Mouse (Mus musculus): ENCODE measurements around the gene Ppp3ca. TPM values are rescaled to one million over a fixed set of nuclear protein-coding genes. Genes with fewer than 3 reads are reported as not detected.

Gene Ppp3ca
- polyA plus RNA-seq, 1 experiment from 2014 or later, result 60.8 TPM

- Histone ChIP-seq H3K27ac (peak overlapping the region; percentile 96; the same call in 1 of the 2 replicates), H3K27me3 (no peaks in the 10 kb centered on the region), H3K36me3 (no peaks in the 10 kb centered on the region), H3K4me3 (peak overlapping the region; percentile 96), H3K4me2 (peak overlapping the region; percentile 74), H3K4me1 (peaks cover 17% of the 10 kb centered on the region), H3K9me3 (no peaks in the 10 kb centered on the region), H3K9ac (peak overlapping the region; percentile 60)
- ATAC-seq (ENCODE audit: insufficient number of reproducible peaks, low FRiP score, low TSS enrichment, low read depth), result no peak
- 11% methylated on average over 5 of the region's 5 CpGs for WGBS
Measured at GRCm38 (mm10) chr3:136671940-136672278, 2.0 kb downstream of the Ppp3ca start.

GRCm38 (mm10) chr3:136672870-136673269, 2.9 kb downstream of the Ppp3ca start:
- no peaks in the 10 kb centered on the region for H3K9me3 ChIP-seq
- ATAC-seq (ENCODE audit: insufficient number of reproducible peaks, low FRiP score, low TSS enrichment, low read depth), result no peak
- peaks cover 17% of the 10 kb centered on the region for H3K4me1 ChIP-seq
- no peaks in the 10 kb centered on the region for H3K27me3 ChIP-seq
- H3K36me3 ChIP-seq, result no peaks in the 10 kb centered on the region
- no peak overlapping the region for H3K9ac ChIP-seq
- WGBS, result 77% methylated on average over 3 of the region's 3 CpGs
- no peak overlapping the region for H3K4me2 ChIP-seq
- no peak overlapping the region for H3K4me3 ChIP-seq
- H3K27ac ChIP-seq, result no peak overlapping the region

- Histone ChIP-seq H3K4me3 (no peak overlapping the region), H3K27ac (no peak overlapping the region), H3K4me2 (no peak overlapping the region), H3K9me3 (no peaks in the 10 kb centered on the region), H3K4me1 (peaks cover 13% of the 10 kb centered on the region), H3K9ac (no peak overlapping the region), H3K27me3 (no peaks in the 10 kb centered on the region), H3K36me3 (no peaks in the 10 kb centered on the region)
- ATAC-seq (ENCODE audit: insufficient number of reproducible peaks, low FRiP score, low TSS enrichment, low read depth), result no peak
- whole genome bisulfite sequencing, result 75% methylated on average over 2 of the region's 2 CpGs
Measured at GRCm38 (mm10) chr3:136673363-136673762, 3.4 kb downstream of the Ppp3ca start.

- Histone ChIP-seq H3K27me3 (no peaks in the 10 kb centered on the region), H3K4me1 (peaks cover 5% of the 10 kb centered on the region; the same call in 1 of the 2 replicates), H3K9me3 (no peaks in the 10 kb centered on the region), H3K36me3 (no peaks in the 10 kb centered on the region), H3K27ac (no peak overlapping the region), H3K4me3 (no peak overlapping the region), H3K4me2 (no peak overlapping the region), H3K9ac (no peak overlapping the region)
- WGBS, result 79% methylated on average over 5 of the region's 5 CpGs
- ATAC-seq (ENCODE audit: insufficient number of reproducible peaks, low FRiP score, low TSS enrichment, low read depth), result no peak
Measured at GRCm38 (mm10) chr3:136674486-136674885, 4.6 kb downstream of the Ppp3ca start.

- 86% methylated on average over 2 of the region's 2 CpGs for WGBS
- Histone ChIP-seq H3K4me2 (no peak overlapping the region), H3K36me3 (no peaks in the 10 kb centered on the region), H3K9ac (no peak overlapping the region), H3K27ac (no peak overlapping the region), H3K27me3 (no peaks in the 10 kb centered on the region), H3K4me1 (peaks cover 7% of the 10 kb centered on the region), H3K9me3 (no peaks in the 10 kb centered on the region), H3K4me3 (no peak overlapping the region)
- no peak for ATAC-seq (ENCODE audit: insufficient number of reproducible peaks, low FRiP score, low TSS enrichment, low read depth)
Measured at GRCm38 (mm10) chr3:136676991-136677390, 7.1 kb downstream of the Ppp3ca start.

- Histone ChIP-seq H3K9ac (no peak overlapping the region), H3K4me3 (no peak overlapping the region), H3K27ac (no peak overlapping the region), H3K4me2 (no peak overlapping the region), H3K4me1 (peaks cover 4% of the 10 kb centered on the region), H3K27me3 (no peaks in the 10 kb centered on the region), H3K36me3 (no peaks in the 10 kb centered on the region), H3K9me3 (no peaks in the 10 kb centered on the region)
- 65% methylated on average over 8 of the region's 8 CpGs for WGBS
- ATAC-seq (ENCODE audit: insufficient number of reproducible peaks, low FRiP score, low TSS enrichment, low read depth), result no peak
Measured at GRCm38 (mm10) chr3:136678386-136678785, 8.5 kb downstream of the Ppp3ca start.

- Histone ChIP-seq H3K36me3 (no peaks in the 10 kb centered on the region), H3K9me3 (no peaks in the 10 kb centered on the region), H3K4me2 (no peak overlapping the region), H3K27me3 (no peaks in the 10 kb centered on the region), H3K9ac (no peak overlapping the region), H3K27ac (no peak overlapping the region), H3K4me3 (no peak overlapping the region), H3K4me1 (peaks cover 7% of the 10 kb centered on the region)
- 68% methylated on average over 6 of the region's 6 CpGs for WGBS
- no peak for ATAC-seq (ENCODE audit: insufficient number of reproducible peaks, low FRiP score, low TSS enrichment, low read depth)
Measured at GRCm38 (mm10) chr3:136679903-136680491, 10.1 kb downstream of the Ppp3ca start.

- no peak for ATAC-seq (ENCODE audit: insufficient number of reproducible peaks, low FRiP score, low TSS enrichment, low read depth)
- no peak overlapping the region for H3K4me2 ChIP-seq
- H3K36me3 ChIP-seq, result no peaks in the 10 kb centered on the region
- no peak overlapping the region for H3K9ac ChIP-seq
- peaks cover 10% of the 10 kb centered on the region for H3K4me1 ChIP-seq
- H3K9me3 ChIP-seq, result no peaks in the 10 kb centered on the region
- no peak overlapping the region for H3K4me3 ChIP-seq
- no peaks in the 10 kb centered on the region for H3K27me3 ChIP-seq
- WGBS, result 89% methylated on average over 8 of the region's 8 CpGs
- no peak overlapping the region for H3K27ac ChIP-seq
Measured at GRCm38 (mm10) chr3:136682242-136682641, 12.3 kb downstream of the Ppp3ca start.

- Histone ChIP-seq H3K36me3 (no peaks in the 10 kb centered on the region), H3K4me2 (no peak overlapping the region), H3K9me3 (no peaks in the 10 kb centered on the region), H3K4me3 (no peak overlapping the region), H3K27ac (no peak overlapping the region), H3K4me1 (peaks cover 19% of the 10 kb centered on the region), H3K27me3 (no peaks in the 10 kb centered on the region), H3K9ac (no peak overlapping the region)
- 73% methylated on average over 15 of the region's 15 CpGs for WGBS
- ATAC-seq (ENCODE audit: insufficient number of reproducible peaks, low FRiP score, low TSS enrichment, low read depth), result no peak
Measured at GRCm38 (mm10) chr3:136684191-136684958, 14.5 kb downstream of the Ppp3ca start.

- peaks cover 15% of the 10 kb centered on the region for H3K4me1 ChIP-seq
- WGBS, result 92% methylated on average over 8 of the region's 8 CpGs
- H3K4me2 ChIP-seq, result no peak overlapping the region
- no peaks in the 10 kb centered on the region for H3K27me3 ChIP-seq
- no peak overlapping the region for H3K27ac ChIP-seq
- no peak overlapping the region for H3K4me3 ChIP-seq
- H3K9me3 ChIP-seq, result no peaks in the 10 kb centered on the region
- H3K36me3 ChIP-seq, result no peaks in the 10 kb centered on the region
- no peak for ATAC-seq (ENCODE audit: insufficient number of reproducible peaks, low FRiP score, low TSS enrichment, low read depth)
- no peak overlapping the region for H3K9ac ChIP-seq
Measured at GRCm38 (mm10) chr3:136686429-136686828, 16.5 kb downstream of the Ppp3ca start.

- H3K4me1 ChIP-seq, result peaks cover 18% of the 10 kb centered on the region
- H3K36me3 ChIP-seq, result no peaks in the 10 kb centered on the region
- WGBS, result 47% methylated on average over 9 of the region's 9 CpGs
- no peak overlapping the region for H3K27ac ChIP-seq
- H3K9ac ChIP-seq, result no peak overlapping the region
- no peak overlapping the region for H3K4me2 ChIP-seq
- H3K27me3 ChIP-seq, result no peaks in the 10 kb centered on the region
- H3K9me3 ChIP-seq, result no peaks in the 10 kb centered on the region
- no peak overlapping the region for H3K4me3 ChIP-seq
- no peak for ATAC-seq (ENCODE audit: insufficient number of reproducible peaks, low FRiP score, low TSS enrichment, low read depth)
Measured at GRCm38 (mm10) chr3:136688101-136688586, 18.2 kb downstream of the Ppp3ca start.

GRCm38 (mm10) chr3:136689793-136690543, 20.0 kb downstream of the Ppp3ca start:
- Histone ChIP-seq H3K27ac (no peak overlapping the region), H3K36me3 (no peaks in the 10 kb centered on the region), H3K4me3 (no peak overlapping the region), H3K9me3 (no peaks in the 10 kb centered on the region), H3K4me2 (no peak overlapping the region), H3K4me1 (peaks cover 15% of the 10 kb centered on the region), H3K27me3 (no peaks in the 10 kb centered on the region), H3K9ac (no peak overlapping the region)
- WGBS, result 92% methylated on average over 7 of the region's 7 CpGs
- no peak for ATAC-seq (ENCODE audit: insufficient number of reproducible peaks, low FRiP score, low TSS enrichment, low read depth)

Data from limb, embryonic 15.5 days (tissue).